Mouse (Mus musculus) liver, adult 2 months (tissue): ENCODE measurements around the gene Uimc1. TPM values are rescaled to one million over a fixed set of nuclear protein-coding genes. Genes with fewer than 3 reads are reported as not detected.
"Not testable (repeated sequence)": the region's sequence is repeated elsewhere in the genome, so short reads cannot be mapped to it uniquely, and the experiment has no call there.

Experiments
- DNase-seq: peaks from one replicate; pipeline ENCODE4 v3.0.0-alpha.2; 2011; ENCODE audit warnings: low read depth, low spot score; ENCODE audit errors: extremely low read depth
- H3K27ac ChIP-seq: fragments of 200-500 bp; replicated peaks from 2 replicates; pipeline ENCODE4 v1.5.1; 2012; ENCODE audit warnings: low read depth, mild to moderate bottlenecking, control low read depth, inconsistent platforms, low read length; ENCODE audit not compliant: insufficient read depth
- H3K27me3 ChIP-seq: fragments of 200-500 bp; 2 replicates; pipeline ENCODE4 v1.6.1; 2012; ENCODE audit warnings: mild to moderate bottlenecking, moderate library complexity, low read length, inconsistent platforms; ENCODE audit not compliant: control insufficient read depth, insufficient read depth
- H3K36me3 ChIP-seq: fragments of 200-500 bp; 2 replicates; pipeline ENCODE4 v1.6.1; 2012; ENCODE audit warnings: low read length, inconsistent platforms; ENCODE audit not compliant: control insufficient read depth, insufficient read depth
- H3K4me1 ChIP-seq: fragments of 200-500 bp; 2 replicates; pipeline ENCODE4 v1.6.1; 2011; ENCODE audit warnings: low read length; ENCODE audit not compliant: control insufficient read depth, insufficient read depth
- H3K4me3 ChIP-seq: fragments of 200-500 bp; 2 replicates; pipeline ENCODE4 v1.5.1; 2011; ENCODE audit warnings: low read depth, mild to moderate bottlenecking, control low read depth, low read length, moderate library complexity; ENCODE audit not compliant: insufficient read depth
- H3K79me2 ChIP-seq: fragments of 200-500 bp; 2 replicates; pipeline ENCODE4 v1.6.1; 2012; ENCODE audit warnings: inconsistent platforms, mild to moderate bottlenecking, low read length, moderate library complexity; ENCODE audit not compliant: control insufficient read depth, insufficient read depth
- H3K9ac ChIP-seq: fragments of 200-500 bp; 2 replicates; pipeline ENCODE4 v1.6.1; 2012; ENCODE audit warnings: low read depth, mild to moderate bottlenecking, control low read depth, inconsistent platforms, low read length
- CTCF ChIP-seq: fragments of 200-500 bp; IDR thresholded peaks from 2 replicates; pipeline ENCODE4 v1.5.1; 2011; ENCODE audit warnings: low read depth, low read length, control low read depth
- POLR2A ChIP-seq: fragments of 200-500 bp; IDR thresholded peaks from 2 replicates; pipeline ENCODE4 v1.6.1; 2011; ENCODE audit warnings: low read length, control low read depth; ENCODE audit not compliant: insufficient read depth; ENCODE audit errors: extremely low read depth
- WGBS: fragments of 180-500 bp; shearing (Covaris S2); methylation state at CpG from one replicate; pipeline ENCODE4 v1.1.7; 2018; 5-methylcytosine and 5-hydroxymethylcytosine counted together
- polyA plus RNA-seq: library from polyadenylated mRNA; depleted of rRNA; stranded (reverse); fragments of >200 nt; gene quantifications from 2 replicates; pipeline ENCODE4 v1.2.3, GENCODE M21; 2012
- total RNA-seq: library from RNA; depleted of rRNA; stranded (reverse); fragments of >200 nt; gene quantifications from 2 replicates; pipeline ENCODE4 v1.2.3, GENCODE M21; 2014

The Uimc1 gene
- total and polyA plus RNA-seq, 2 experiments, result 3.7 to 12.0 TPM

GRCm38 (mm10) chr13:55102366-55102765, 2.3 kb upstream of the Uimc1 start:
- 95% methylated on average over 3 of the region's 3 CpGs for WGBS
- Histone ChIP-seq H3K4me3 (no peak overlapping the region), H3K79me2 (peaks cover 9% of the 10 kb centered on the region; the same call in 1 of the 2 replicates), H3K4me1 (peaks cover 9% of the 10 kb centered on the region), H3K27me3 (no peaks in the 10 kb centered on the region), H3K36me3 (no peaks in the 10 kb centered on the region), H3K27ac (no peak overlapping the region), H3K9ac (no peak overlapping the region)
- no peak for DNase-seq
- TF ChIP-seq POLR2A, result no peak
- TF ChIP-seq CTCF, result no peak

DNA sequence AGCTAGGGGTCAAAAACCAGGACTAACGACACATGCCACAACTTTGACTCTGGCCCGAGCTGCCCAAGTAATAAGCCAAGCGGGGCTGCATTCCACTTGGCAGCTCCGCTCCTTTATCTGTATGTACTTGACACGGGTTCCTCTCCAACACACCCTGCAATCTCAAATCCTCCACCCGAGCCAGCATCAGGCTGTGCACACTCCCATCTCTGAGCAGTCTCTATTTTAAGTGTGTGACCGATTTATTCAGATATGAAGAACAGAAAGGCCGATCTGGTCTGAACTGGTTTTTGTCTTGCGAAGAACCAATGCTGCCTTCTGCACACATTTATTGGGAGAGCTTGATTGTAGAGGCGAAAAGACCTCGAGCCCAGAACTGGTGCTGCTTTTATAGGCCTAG, 1.5 kb upstream of the Uimc1 start:
- H3K27me3 ChIP-seq, result no peaks in the 10 kb centered on the region
- H3K36me3 ChIP-seq, result no peaks in the 10 kb centered on the region
- peaks cover 9% of the 10 kb centered on the region for H3K4me1 ChIP-seq
- no peak for TF ChIP-seq POLR2A
- TF ChIP-seq CTCF, result no peak
- 92% methylated on average over 11 of the region's 11 CpGs for WGBS
- DNase-seq, result peak; percentile 21
- H3K4me3 ChIP-seq, result no peak overlapping the region
- no peak overlapping the region for H3K9ac ChIP-seq
- peaks cover 11% of the 10 kb centered on the region; the same call in 1 of the 2 replicates for H3K79me2 ChIP-seq
- H3K27ac ChIP-seq, result no peak overlapping the region

GRCm38 (mm10) chr13:55099066-55099725, 904 bp downstream of the Uimc1 start:
- no peaks in the 10 kb centered on the region for H3K36me3 ChIP-seq
- peak; percentile 41 for DNase-seq
- peak overlapping the region; percentile 63 for H3K4me3 ChIP-seq
- no peaks in the 10 kb centered on the region for H3K27me3 ChIP-seq
- WGBS, result 18% methylated on average over 20 of the region's 20 CpGs
- H3K9ac ChIP-seq, result peak overlapping the region; percentile 97
- TF ChIP-seq CTCF (no peak), POLR2A (no peak)
- peak overlapping the region; percentile 65 for H3K27ac ChIP-seq
- peaks cover 4% of the 10 kb centered on the region for H3K4me1 ChIP-seq
- H3K79me2 ChIP-seq, result peaks cover 7% of the 10 kb centered on the region; the same call in 1 of the 2 replicates

DNA sequence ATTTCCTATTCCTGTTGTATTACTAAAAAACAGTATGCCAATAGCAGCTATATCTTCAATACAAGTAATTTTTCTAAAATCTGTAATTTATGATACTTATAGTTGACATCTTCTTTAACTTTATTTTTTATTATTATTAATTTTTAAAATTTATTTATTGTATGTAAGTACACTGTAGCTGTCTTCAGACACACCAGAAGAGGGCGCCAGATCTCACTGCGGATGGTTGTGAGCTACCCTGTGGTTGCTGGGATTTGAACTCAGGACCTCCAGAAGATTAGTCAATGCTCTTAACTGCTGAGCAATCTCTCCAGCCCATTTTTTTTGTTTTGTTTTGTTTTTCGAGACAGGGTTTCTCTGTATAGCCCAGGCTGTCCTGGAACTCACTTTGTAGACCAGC, 2.3 kb downstream of the Uimc1 start:
- not testable (repeated sequence) for H3K27ac ChIP-seq, H3K36me3 ChIP-seq
- WGBS, result 98% methylated on average over 3 of the region's 3 CpGs

DNA sequence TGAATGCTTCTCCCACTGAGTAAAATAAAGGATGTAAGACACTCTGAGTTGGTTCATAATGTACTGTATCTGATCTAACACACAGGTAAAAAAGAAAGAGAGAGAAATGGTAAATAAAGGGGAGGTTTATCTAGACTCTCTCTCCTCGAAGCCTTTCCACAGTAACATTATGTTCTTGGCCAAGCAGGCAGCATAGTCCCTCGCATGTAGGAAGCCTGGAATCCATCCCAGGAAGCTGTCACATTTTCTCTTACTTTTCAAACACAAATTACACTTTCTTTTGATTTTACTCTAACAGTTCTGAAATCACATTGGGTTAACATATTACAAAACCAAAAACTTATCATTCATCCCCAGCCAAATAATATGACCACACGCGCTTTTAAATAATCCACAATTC, 7.5 kb downstream of the Uimc1 start:
- no peak for DNase-seq
- H3K36me3 ChIP-seq, result peaks cover 8% of the 10 kb centered on the region; the same call in 1 of the 2 replicates
- TF ChIP-seq POLR2A, result no peak
- TF ChIP-seq CTCF, result no peak
- H3K27me3 ChIP-seq, result no peaks in the 10 kb centered on the region
- H3K9ac ChIP-seq, result no peak overlapping the region
- H3K4me1 ChIP-seq, result no peaks in the 10 kb centered on the region
- no peak overlapping the region for H3K27ac ChIP-seq
- WGBS, result 59% methylated on average over 4 of the region's 4 CpGs
- peaks cover 2% of the 10 kb centered on the region; the same call in 1 of the 2 replicates for H3K79me2 ChIP-seq
- no peak overlapping the region for H3K4me3 ChIP-seq

More for the DNA sequence above, 2.3 kb downstream of the Uimc1 start:
- H3K27me3 ChIP-seq, H3K4me3 ChIP-seq, H3K9ac ChIP-seq, H3K4me1 ChIP-seq, DNase-seq, H3K79me2 ChIP-seq: not testable (repeated sequence)

- TF ChIP-seq CTCF (no peak), POLR2A (no peak)
- WGBS, result 81% methylated on average over 5 of the region's 5 CpGs
Measured at GRCm38 (mm10) chr13:55075597-55075996, 24.5 kb downstream of the Uimc1 start.

More at GRCm38 (mm10) chr13:55075597-55075996, 24.5 kb downstream of the Uimc1 start:
- DNase-seq, result no peak
- H3K4me1 ChIP-seq, result no peaks in the 10 kb centered on the region
- H3K79me2 ChIP-seq, result no peaks in the 10 kb centered on the region
- H3K27me3 ChIP-seq, result no peaks in the 10 kb centered on the region
- no peak overlapping the region for H3K4me3 ChIP-seq
- H3K9ac ChIP-seq, result no peak overlapping the region
- H3K36me3 ChIP-seq, result peaks cover 21% of the 10 kb centered on the region
- H3K27ac ChIP-seq, result no peak overlapping the region
